Mouse (Mus musculus) B cell, adult (primary cell): Measurements from ENCODE around the gene Abhd16a. TPM values are rescaled to one million over a fixed set of nuclear protein-coding genes. Genes with fewer than 3 reads are reported as not detected.

Experiments used
- total RNA-seq: library from RNA; stranded (reverse); gene quantifications from 4 replicates; pipeline ENCODE4 v1.2.4, GENCODE M21; 2023; ENCODE audit not compliant: inconsistent age

Abhd16a gene
- total RNA-seq, result 76.3 to 80.8 TPM (median 77.2 TPM) in 4 replicates

GRCm38 (mm10) chr17:35088825-35089644 lies at the start of gene Abhd16a:
TSS of gene Abhd16a (plus strand) at chr17:35089263.

GRCm38 (mm10) chr17:35046681-35047455 lies 42.2 kb upstream of the Abhd16a start, which contains the start of gene Msh5:
TSS of gene Msh5 (minus strand) at chr17:35046745.

GRCm38 (mm10) chr17:35049561-35050016 lies 39.5 kb upstream of the Abhd16a start, which contains the start of gene Clic1:
TSS of gene Clic1 (plus strand) at chr17:35049966.

GRCm38 (mm10) chr17:35058911-35059892 lies 29.9 kb upstream of the Abhd16a start, which contains the start of gene Ddah2:
TSS of gene Ddah2 (plus strand) at chr17:35059035.

GRCm38 (mm10) chr17:35064951-35065947 lies 23.8 kb upstream of the Abhd16a start, which contains the start of gene Ly6g6c:
TSS of gene Ly6g6c (plus strand) at chr17:35065388.

GRCm38 (mm10) chr17:35066084-35066483 lies 23.0 kb upstream of the Abhd16a start, which contains the start of gene Mpig6b:
TSS of gene Mpig6b (minus strand) at chr17:35066184.

GRCm38 (mm10) chr17:35076507-35077176 lies 12.4 kb upstream of the Abhd16a start, which contains the start of gene Ly6g6e:
TSS of gene Ly6g6e (plus strand) at chr17:35076902.

GRCm38 (mm10) chr17:35077786-35078233 lies 11.3 kb upstream of the Abhd16a start, which contains the start of gene Ly6g6d:
TSS of gene Ly6g6d (minus strand) at chr17:35078065.

GRCm38 (mm10) chr17:35085208-35085865 lies 3.7 kb upstream of the Abhd16a start, which contains the start of gene Ly6g6f:
TSS of gene Ly6g6f (minus strand) at chr17:35085610.

GRCm38 (mm10) chr17:35108097-35108496 lies 19.0 kb downstream of the Abhd16a start, which contains the start of gene Ly6g5c:
TSS of gene Ly6g5c (plus strand) at chr17:35108279.

GRCm38 (mm10) chr17:35115046-35116019 lies 26.3 kb downstream of the Abhd16a start, which contains the start of gene Ly6g5b:
TSS of gene Ly6g5b (minus strand) at chr17:35115428.

GRCm38 (mm10) chr17:35121143-35121799 lies 32.2 kb downstream of the Abhd16a start, which contains the start of gene Gpank1:
TSS of gene Gpank1 (plus strand) at chr17:35121455.

GRCm38 (mm10) chr17:35121871-35122303 lies 32.8 kb downstream of the Abhd16a start, which contains the start of gene Csnk2b:
TSS of gene Csnk2b (minus strand) at chr17:35122053.

GRCm38 (mm10) chr17:35126206-35126611 lies 37.1 kb downstream of the Abhd16a start, which contains the start of gene D17H6S53E:
TSS of gene D17H6S53E (plus strand) at chr17:35126373.

GRCm38 (mm10) chr17:35131500-35132173 lies 42.6 kb downstream of the Abhd16a start, which contains the start of gene Apom:
TSS of gene Apom (minus strand) at chr17:35132050.

